Mouse (Mus musculus) neural tube, embryonic 15.5 days (tissue): ENCODE measurements around the gene Zfyve28. TPM values are rescaled to one million over a fixed set of nuclear protein-coding genes. Genes with fewer than 3 reads are reported as not detected.

ENCODE experiments used
- ATAC-seq: fragments of 200-750 bp; cut with Nextera tagmentation; 2 replicates; pipeline ENCODE4 v1.8.0; 2017; ENCODE audit warnings: mild to moderate bottlenecking, moderate TSS enrichment, moderate library complexity; ENCODE audit not compliant: low FRiP score
- H3K27ac ChIP-seq: fragments of 300-500 bp; sonication (generic); replicated peaks from 2 replicates; pipeline ENCODE4 v1.5.1; 2015; ENCODE audit warnings: mild to moderate bottlenecking, inconsistent platforms
- H3K27me3 ChIP-seq: fragments of 300-500 bp; sonication (generic); replicated peaks from 2 replicates; pipeline ENCODE4 v1.6.1; 2015; ENCODE audit warnings: inconsistent platforms
- H3K36me3 ChIP-seq: fragments of 300-500 bp; sonication (generic); 2 replicates; pipeline ENCODE4 v1.6.1; 2015; ENCODE audit warnings: inconsistent platforms
- H3K4me1 ChIP-seq: fragments of 300-500 bp; sonication (generic); 2 replicates; pipeline ENCODE4 v1.6.1; 2015; ENCODE audit warnings: inconsistent platforms
- H3K4me2 ChIP-seq: fragments of 300-500 bp; sonication (generic); 2 replicates; pipeline ENCODE4 v1.6.1; 2015; ENCODE audit warnings: inconsistent platforms, mild to moderate bottlenecking, moderate library complexity
- H3K4me3 ChIP-seq: fragments of 300-500 bp; sonication (generic); replicated peaks from 2 replicates; pipeline ENCODE4 v1.5.1; 2015; ENCODE audit warnings: mild to moderate bottlenecking, inconsistent platforms
- H3K9ac ChIP-seq: fragments of 300-500 bp; sonication (generic); replicated peaks from 2 replicates; pipeline ENCODE4 v1.6.1; 2015; ENCODE audit warnings: mild to moderate bottlenecking, inconsistent platforms
- H3K9me3 ChIP-seq: fragments of 300-500 bp; sonication (generic); replicated peaks from 2 replicates; pipeline ENCODE4 v1.6.1; 2016; ENCODE audit warnings: inconsistent platforms
- WGBS: fragments of 180-500 bp; shearing (Covaris S2); methylation state at CpG from one replicate; pipeline ENCODE4 v1.1.7; 2015; ENCODE audit warnings: mixed read lengths; 5-methylcytosine and 5-hydroxymethylcytosine counted together
- polyA plus RNA-seq: library from polyadenylated mRNA; unstranded; fragments of >200 nt; fragmentation: Nextera tagmentation; extraction: Ambion mirVana; gene quantifications from 2 replicates; pipeline ENCODE4 v1.2.1, GENCODE M21; 2015

Zfyve28 gene
- polyA plus RNA-seq, 1 experiment from 2014 or later = 7.5 TPM

- H3K27me3 ChIP-seq = peaks cover 17% of the 10 kb centered on the region
- H3K4me2 ChIP-seq = no peak overlapping the region
- no peak overlapping the region for H3K9ac ChIP-seq
- H3K27ac ChIP-seq = no peak overlapping the region
- no peaks in the 10 kb centered on the region for H3K36me3 ChIP-seq
- peaks cover 23% of the 10 kb centered on the region for H3K4me1 ChIP-seq
- no peak for ATAC-seq
- H3K9me3 ChIP-seq = no peaks in the 10 kb centered on the region
- 58% methylated on average over 3 of the region's 3 CpGs for WGBS
- no peak overlapping the region for H3K4me3 ChIP-seq
These were observed 4.0 kb downstream of the Zfyve28 start for GRCm38 (mm10) chr5:34284156-34284750.

GRCm38 (mm10) chr5:34283355-34283754 lies 4.9 kb downstream of the Zfyve28 start:
- H3K9ac ChIP-seq = no peak overlapping the region
- no peaks in the 10 kb centered on the region for H3K9me3 ChIP-seq
- no peaks in the 10 kb centered on the region for H3K36me3 ChIP-seq
- ATAC-seq = no peak
- WGBS = 92% methylated on average over 5 of the region's 5 CpGs
- H3K27ac ChIP-seq = no peak overlapping the region
- peaks cover 18% of the 10 kb centered on the region for H3K4me1 ChIP-seq
- peaks cover 14% of the 10 kb centered on the region for H3K27me3 ChIP-seq
- no peak overlapping the region for H3K4me2 ChIP-seq
- H3K4me3 ChIP-seq = no peak overlapping the region

GRCm38 (mm10) chr5:34280976-34281375 lies 7.3 kb downstream of the Zfyve28 start:
- H3K4me1 ChIP-seq = peaks cover under 1% of the 10 kb centered on the region; the same call in 1 of the 2 replicates
- H3K27me3 ChIP-seq = peaks cover 9% of the 10 kb centered on the region
- H3K4me3 ChIP-seq = no peak overlapping the region
- no peaks in the 10 kb centered on the region for H3K36me3 ChIP-seq
- H3K4me2 ChIP-seq = no peak overlapping the region
- H3K9ac ChIP-seq = no peak overlapping the region
- no peak for ATAC-seq
- no peak overlapping the region for H3K27ac ChIP-seq
- 79% methylated on average over 7 of the region's 7 CpGs for WGBS
- no peaks in the 10 kb centered on the region for H3K9me3 ChIP-seq

GRCm38 (mm10) chr5:34279214-34279613 lies 9.0 kb downstream of the Zfyve28 start:
- 93% methylated on average over 9 of the region's 9 CpGs for WGBS
- ATAC-seq = no peak

GRCm38 (mm10) chr5:34278058-34278457 lies 10.2 kb downstream of the Zfyve28 start:
- Histone ChIP-seq H3K4me3 (no peak overlapping the region), H3K9me3 (no peaks in the 10 kb centered on the region), H3K27me3 (no peaks in the 10 kb centered on the region), H3K9ac (no peak overlapping the region), H3K27ac (no peak overlapping the region), H3K4me1 (no peaks in the 10 kb centered on the region; the same call in 1 of the 2 replicates), H3K4me2 (no peak overlapping the region), H3K36me3 (no peaks in the 10 kb centered on the region)
- ATAC-seq = no peak
- WGBS = 83% methylated on average over 4 of the region's 4 CpGs

More at GRCm38 (mm10) chr5:34279214-34279613, 9.0 kb downstream of the Zfyve28 start:
- H3K9me3 ChIP-seq = no peaks in the 10 kb centered on the region
- no peak overlapping the region for H3K27ac ChIP-seq
- H3K36me3 ChIP-seq = no peaks in the 10 kb centered on the region
- H3K4me1 ChIP-seq = no peaks in the 10 kb centered on the region; the same call in 1 of the 2 replicates
- H3K4me3 ChIP-seq = no peak overlapping the region
- H3K27me3 ChIP-seq = no peaks in the 10 kb centered on the region
- no peak overlapping the region for H3K9ac ChIP-seq
- no peak overlapping the region for H3K4me2 ChIP-seq

GRCm38 (mm10) chr5:34276746-34277145 lies 11.5 kb downstream of the Zfyve28 start:
- H3K4me3 ChIP-seq = no peak overlapping the region
- no peaks in the 10 kb centered on the region for H3K9me3 ChIP-seq
- WGBS = 88% methylated on average over 6 of the region's 6 CpGs
- no peaks in the 10 kb centered on the region for H3K36me3 ChIP-seq
- no peaks in the 10 kb centered on the region for H3K27me3 ChIP-seq
- H3K4me2 ChIP-seq = no peak overlapping the region
- no peaks in the 10 kb centered on the region for H3K4me1 ChIP-seq
- no peak overlapping the region for H3K27ac ChIP-seq
- no peak overlapping the region for H3K9ac ChIP-seq
- no peak for ATAC-seq

GRCm38 (mm10) chr5:34276191-34276590 lies 12.1 kb downstream of the Zfyve28 start:
- H3K9ac ChIP-seq = no peak overlapping the region
- H3K4me2 ChIP-seq = no peak overlapping the region
- no peaks in the 10 kb centered on the region for H3K27me3 ChIP-seq
- H3K4me1 ChIP-seq = no peaks in the 10 kb centered on the region
- no peaks in the 10 kb centered on the region for H3K9me3 ChIP-seq
- H3K36me3 ChIP-seq = no peaks in the 10 kb centered on the region
- no peak overlapping the region for H3K27ac ChIP-seq
- 87% methylated on average over 7 of the region's 7 CpGs for WGBS
- no peak overlapping the region for H3K4me3 ChIP-seq
- ATAC-seq = no peak

GRCm38 (mm10) chr5:34274676-34275293 lies 13.5 kb downstream of the Zfyve28 start:
- Histone ChIP-seq H3K9me3 (no peaks in the 10 kb centered on the region), H3K9ac (no peak overlapping the region), H3K4me1 (no peaks in the 10 kb centered on the region), H3K27me3 (no peaks in the 10 kb centered on the region), H3K4me3 (no peak overlapping the region), H3K27ac (no peak overlapping the region; the same call in 1 of the 2 replicates), H3K4me2 (no peak overlapping the region), H3K36me3 (no peaks in the 10 kb centered on the region)
- WGBS = 83% methylated on average over 10 of the region's 10 CpGs
- no peak for ATAC-seq

GRCm38 (mm10) chr5:34274268-34274667 lies 14.0 kb downstream of the Zfyve28 start:
- no peak overlapping the region for H3K27ac ChIP-seq
- no peak overlapping the region for H3K4me2 ChIP-seq
- H3K36me3 ChIP-seq = no peaks in the 10 kb centered on the region
- ATAC-seq = no peak
- no peaks in the 10 kb centered on the region for H3K27me3 ChIP-seq
- H3K4me1 ChIP-seq = no peaks in the 10 kb centered on the region
- no peak overlapping the region for H3K4me3 ChIP-seq
- WGBS = 79% methylated on average over 3 of the region's 3 CpGs
- H3K9me3 ChIP-seq = no peaks in the 10 kb centered on the region
- H3K9ac ChIP-seq = no peak overlapping the region

GRCm38 (mm10) chr5:34273251-34273681 lies 15.0 kb downstream of the Zfyve28 start:
- Histone ChIP-seq H3K4me1 (no peaks in the 10 kb centered on the region), H3K27me3 (no peaks in the 10 kb centered on the region), H3K4me2 (no peak overlapping the region), H3K9ac (no peak overlapping the region), H3K4me3 (no peak overlapping the region), H3K9me3 (no peaks in the 10 kb centered on the region), H3K27ac (no peak overlapping the region), H3K36me3 (no peaks in the 10 kb centered on the region)
- ATAC-seq = no peak
- WGBS = 75% methylated on average over 5 of the region's 5 CpGs

GRCm38 (mm10) chr5:34271743-34272142 lies 16.5 kb downstream of the Zfyve28 start:
- H3K27me3 ChIP-seq = no peaks in the 10 kb centered on the region
- no peak for ATAC-seq
- H3K4me1 ChIP-seq = no peaks in the 10 kb centered on the region
- no peaks in the 10 kb centered on the region for H3K9me3 ChIP-seq
- 24% methylated on average over 4 of the region's 4 CpGs for WGBS
- no peak overlapping the region for H3K27ac ChIP-seq
- H3K36me3 ChIP-seq = no peaks in the 10 kb centered on the region
- no peak overlapping the region for H3K9ac ChIP-seq
- no peak overlapping the region for H3K4me2 ChIP-seq
- H3K4me3 ChIP-seq = no peak overlapping the region

GRCm38 (mm10) chr5:34269921-34270465 lies 18.3 kb downstream of the Zfyve28 start:
- WGBS = 72% methylated on average over 12 of the region's 12 CpGs
- no peaks in the 10 kb centered on the region for H3K36me3 ChIP-seq

More at GRCm38 (mm10) chr5:34269921-34270465, 18.3 kb downstream of the Zfyve28 start:
- no peaks in the 10 kb centered on the region for H3K4me1 ChIP-seq
- no peak for ATAC-seq
- no peak overlapping the region for H3K4me3 ChIP-seq
- no peak overlapping the region for H3K9ac ChIP-seq
- no peak overlapping the region for H3K27ac ChIP-seq
- H3K9me3 ChIP-seq = no peaks in the 10 kb centered on the region
- H3K27me3 ChIP-seq = no peaks in the 10 kb centered on the region
- no peak overlapping the region for H3K4me2 ChIP-seq
